Mouse (Mus musculus) adrenal gland, postnatal 36 days (tissue): Measurements from ENCODE around the gene Lss. TPM values are rescaled to one million over a fixed set of nuclear protein-coding genes. Genes with fewer than 3 reads are reported as not detected.

Experiments used
- DNase-seq, 2 experiments: peaks; one replicate each; pipeline ENCODE4 v3.0.0; 2021; ENCODE audit warnings: mixed read lengths in 1 of 2
- total RNA-seq, 2 experiments: library from RNA; stranded (reverse); gene quantifications; 2 replicates each; pipeline ENCODE4 v1.2.3; 2021

Lss gene
- total RNA-seq, 2 experiments from 2014 or later, result 52.1 to 85.1 TPM

DNA sequence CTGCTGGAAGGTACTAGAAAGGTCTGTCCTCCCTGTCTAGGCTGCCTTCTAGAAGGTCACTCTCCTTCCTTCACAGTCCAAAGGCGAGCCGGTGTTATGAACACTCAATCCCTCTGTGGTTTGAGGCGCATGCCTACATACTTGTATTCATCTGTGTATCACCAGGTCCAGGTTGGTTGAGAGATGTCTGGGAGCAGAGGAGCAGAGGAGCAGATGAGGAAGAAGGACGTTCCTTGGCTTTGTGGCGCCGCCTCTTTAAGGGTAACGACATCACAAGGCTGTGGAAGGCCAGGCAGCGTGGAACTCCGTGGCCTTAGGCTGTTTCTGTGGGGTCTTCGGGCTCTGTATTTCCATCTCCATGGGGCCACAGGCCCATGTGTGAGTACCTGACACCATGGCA, 30.6 kb downstream of the Lss start, which contains the start of gene Spatc1l:
TSS of gene Spatc1l (plus strand) at position 301 of the 400 bp plus-strand sequence.
- DNase-seq, result no peak

DNA sequence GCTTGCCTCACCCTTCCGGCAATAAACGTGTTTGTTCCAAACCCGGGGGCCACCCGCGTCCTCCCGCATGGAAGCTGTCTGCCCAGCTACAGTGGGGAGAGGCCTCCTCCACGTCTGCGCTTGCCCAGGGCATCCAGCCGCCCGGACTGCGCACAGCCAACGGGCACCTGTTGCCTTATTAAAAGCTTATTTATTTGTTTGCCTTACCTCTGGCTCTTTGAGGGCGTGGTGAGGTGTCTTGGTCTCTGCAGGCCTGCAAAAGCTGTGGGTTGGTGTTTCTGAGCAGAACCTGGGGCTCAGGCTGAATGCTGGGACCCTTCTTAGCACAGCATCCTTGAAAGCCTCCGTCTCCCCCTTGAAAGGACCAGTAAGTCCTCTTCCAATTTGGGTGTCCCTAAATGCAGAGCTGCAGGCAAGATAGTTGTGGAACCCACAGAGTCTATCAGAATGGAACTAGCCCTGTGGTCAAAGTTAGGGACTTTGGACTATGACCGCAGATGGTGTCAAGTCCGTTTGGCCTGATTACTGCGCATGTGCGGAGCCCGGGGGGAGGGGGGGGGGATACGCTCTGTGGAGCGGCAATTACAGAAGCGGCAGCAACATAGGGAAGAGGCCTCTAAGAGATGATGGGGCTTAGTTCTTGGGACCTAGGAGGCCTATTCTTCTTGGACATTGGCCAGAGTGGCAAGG, 38.8 kb downstream of the Lss start:
- DNase-seq, result no peak

DNA sequence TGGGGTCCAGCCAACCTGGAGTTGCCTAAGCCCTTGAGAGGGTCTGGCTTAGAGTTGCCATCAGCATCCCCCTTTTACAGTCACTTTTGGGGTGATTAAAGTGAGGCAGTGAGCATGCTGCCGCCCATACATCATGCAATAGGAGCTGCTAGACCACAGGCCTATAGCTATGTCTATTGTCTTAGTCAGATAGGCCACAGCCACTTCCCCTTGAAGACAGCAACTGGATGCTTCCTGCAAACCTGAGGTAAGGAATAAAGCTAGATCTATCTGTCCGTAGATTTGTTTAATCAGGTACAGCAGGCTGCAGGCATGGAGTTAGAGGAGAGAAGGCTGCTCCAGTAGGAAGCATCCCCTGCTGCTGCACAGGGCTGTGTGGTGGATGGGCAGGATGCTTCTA, 39.7 kb downstream of the Lss start:
- DNase-seq, result no peak

DNA sequence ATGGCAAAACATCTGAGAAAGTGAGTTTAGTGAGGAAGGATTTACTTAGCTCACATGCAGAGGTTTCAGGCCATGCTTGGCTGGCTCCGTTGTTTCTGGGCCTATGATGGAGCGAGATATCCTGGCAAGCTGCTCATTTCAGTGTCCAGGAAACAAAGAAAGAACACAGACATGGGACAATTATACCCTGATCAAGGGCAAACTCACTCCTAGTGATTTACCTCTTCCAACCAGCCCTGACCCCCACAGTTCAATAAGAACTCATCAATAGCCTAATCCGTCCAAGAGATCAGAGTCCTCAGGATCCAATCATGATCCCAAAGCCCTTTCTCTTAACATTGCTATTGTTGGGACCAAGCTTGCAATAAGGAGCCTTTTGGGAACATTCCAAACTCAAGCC, 40.8 kb downstream of the Lss start:
- no peak for DNase-seq

DNA sequence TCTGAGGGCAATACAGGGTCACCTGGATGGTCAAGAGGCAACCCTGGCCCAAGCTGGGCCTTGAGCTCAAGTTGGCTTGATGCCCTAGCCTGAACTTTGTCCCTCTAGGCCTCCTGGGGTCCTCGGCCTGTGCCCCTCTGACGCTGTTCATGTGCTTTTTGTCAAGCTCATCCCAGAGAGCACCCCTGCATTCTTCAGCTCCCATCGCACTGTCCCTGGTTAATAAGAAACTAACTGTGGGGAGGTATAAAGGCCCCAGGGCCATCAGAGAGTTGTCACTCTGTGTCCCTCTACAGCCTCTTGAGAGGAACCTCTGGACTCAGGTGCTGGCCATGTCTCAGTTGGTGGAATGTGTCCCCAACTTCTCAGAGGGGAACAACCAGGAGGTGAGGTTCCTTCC, 44.0 kb downstream of the Lss start, which contains the start of gene Ftcd:
TSS of gene Ftcd (plus strand) at position 275 of the 400 bp plus-strand sequence.
- peak in 1 of 2 experiments; percentile 3 for DNase-seq

DNA sequence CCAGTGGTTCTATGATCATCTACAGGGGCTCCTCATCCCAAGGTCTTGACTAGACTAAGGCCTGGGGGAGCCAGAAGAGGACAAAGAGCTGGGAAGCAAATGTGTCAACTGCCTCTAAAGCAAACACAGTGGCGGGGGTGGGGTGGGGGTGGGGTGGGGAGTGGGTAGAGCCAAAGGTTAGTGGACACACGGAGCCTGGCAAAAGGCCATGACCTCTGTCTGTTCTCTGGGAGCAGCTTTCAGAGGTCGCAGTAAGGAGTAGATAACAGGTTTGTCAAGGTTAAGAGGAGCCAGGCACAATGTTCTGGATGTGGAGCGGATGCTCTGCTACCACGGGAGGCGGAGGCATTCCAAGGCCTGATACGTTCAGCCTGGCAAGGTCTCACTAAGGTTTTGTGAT, 45.5 kb downstream of the Lss start:
- peak in 1 of 2 experiments; percentile 6 for DNase-seq

DNA sequence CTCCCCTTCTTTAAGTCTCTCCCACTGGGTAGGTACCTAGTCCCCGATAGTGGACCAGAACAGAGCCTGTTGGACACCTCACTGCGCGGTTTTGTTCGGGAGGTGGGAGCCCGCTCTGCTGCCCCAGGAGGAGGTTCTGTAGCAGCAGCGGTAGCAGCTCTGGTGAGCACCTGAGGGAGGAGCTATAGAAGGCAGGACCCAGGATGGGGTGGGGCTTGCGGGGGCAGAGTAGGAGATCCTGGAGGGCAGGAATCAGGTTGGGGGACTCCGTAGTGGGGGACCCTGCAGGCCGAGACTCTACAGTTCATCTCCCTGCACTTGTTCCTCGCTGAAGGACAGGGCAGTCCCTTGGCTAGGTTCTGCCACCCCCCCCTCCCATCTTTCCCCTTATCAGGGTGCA, 52.8 kb downstream of the Lss start:
- DNase-seq, result no peak

DNA sequence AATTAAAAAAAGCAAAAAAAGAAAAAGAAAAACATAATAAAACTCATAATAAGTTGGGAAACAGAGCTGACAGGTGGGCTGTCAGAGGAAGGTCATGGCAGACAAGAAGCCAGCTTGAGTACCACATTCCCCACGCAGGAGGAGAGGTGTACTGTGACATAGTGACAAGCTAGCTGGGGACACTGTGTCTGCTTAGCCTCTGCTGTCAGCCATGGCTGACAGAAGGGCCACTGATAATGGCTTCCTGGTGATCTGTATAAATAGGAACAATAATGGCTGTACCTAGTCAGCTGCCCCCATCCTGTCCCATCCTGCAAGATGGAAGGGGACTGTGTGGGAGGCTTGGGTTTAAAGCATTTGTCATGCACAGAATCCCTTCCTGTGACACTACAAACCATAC, 54.8 kb downstream of the Lss start:
- DNase-seq, result no peak

DNA sequence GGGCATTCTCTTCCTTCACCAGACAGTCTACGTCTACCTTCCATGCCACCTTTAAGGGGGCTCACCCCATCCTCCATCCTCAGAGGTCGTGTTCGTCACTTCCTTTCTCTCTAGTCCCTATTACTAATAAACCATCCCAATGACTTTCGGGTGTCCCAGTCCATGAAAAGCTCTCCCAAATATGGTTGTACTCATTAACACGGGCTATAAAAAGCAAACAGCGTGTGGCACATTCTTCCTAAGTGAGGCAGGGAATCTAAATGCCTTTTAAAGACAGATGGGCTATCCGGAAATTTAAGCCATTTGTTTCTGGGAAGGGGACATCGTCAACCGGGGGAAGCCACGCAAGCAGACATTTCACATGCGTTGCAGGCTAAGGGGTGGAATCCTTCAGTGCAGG, 58.8 kb downstream of the Lss start:
- no peak for DNase-seq

DNA sequence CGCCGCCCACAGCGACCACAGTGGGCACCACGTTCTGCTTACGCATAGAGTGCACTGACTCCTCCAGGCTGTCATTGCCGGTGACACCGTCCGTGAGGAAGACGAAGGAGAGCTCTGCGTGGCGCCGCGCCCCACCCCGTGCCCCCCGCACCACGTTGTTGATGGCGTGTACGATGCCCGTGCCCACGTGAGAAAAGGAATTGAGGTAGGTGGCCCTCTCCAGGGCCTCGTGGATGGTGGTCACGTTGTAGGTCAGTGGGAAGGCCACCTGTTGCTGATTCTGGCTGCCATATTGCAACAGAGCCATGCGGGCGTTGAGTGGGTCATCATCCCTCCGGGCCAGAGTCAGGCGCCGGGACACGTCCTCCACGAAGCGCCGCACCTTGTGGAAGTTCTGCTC, 65.0 kb downstream of the Lss start:
- DNase-seq, result no peak

DNA sequence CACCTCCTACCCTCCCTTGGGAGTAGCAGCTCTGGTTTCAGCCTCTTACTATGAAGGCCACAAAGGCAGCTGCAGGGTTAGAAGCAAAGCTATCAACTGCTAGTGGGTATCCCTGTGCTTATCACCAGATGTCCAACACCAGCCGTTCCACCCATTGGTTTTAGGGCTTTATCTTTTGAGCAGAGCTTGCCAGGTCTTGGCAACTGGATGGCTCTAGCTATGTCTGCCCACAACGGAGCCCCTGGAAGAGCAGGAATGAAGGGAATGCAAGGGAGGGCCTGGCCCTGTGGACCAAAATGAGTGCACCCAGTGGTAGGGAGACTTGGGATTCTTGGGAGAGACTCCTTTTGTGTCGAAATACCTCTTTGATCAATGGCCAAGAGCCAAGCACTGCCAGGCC, 71.3 kb downstream of the Lss start:
- DNase-seq, result no peak

Other genes starting within 250 kb of the Lss start
- gene Dip2a, start 186.3 kb upstream of the Lss start, total RNA-seq, result 10 to 100 TPM; 21.5 to 26.9 TPM
- gene AC141477.1, start 91.1 kb upstream of the Lss start, total RNA-seq, result not detected
- 10 to 100 TPM; 13.8 to 15.5 TPM for gene Pcnt, start 88.8 kb upstream of the Lss start, total RNA-seq
- gene 2610028H24Rik, start 82.5 kb upstream of the Lss start, total RNA-seq, result not detected
- gene Mcm3ap, start 62.7 kb upstream of the Lss start, total RNA-seq, result 10 to 100 TPM; 33.6 to 34.7 TPM
- gene Ybey, start 62.5 kb upstream of the Lss start, total RNA-seq, result 1 to 10 TPM; 2.0 to 3.5 TPM
- gene Spatc1l, start 30.7 kb downstream of the Lss start, total RNA-seq, result under 1 TPM in 1 of 2 experiments, not detected in 1; 0.30 TPM
- under 1 TPM in 1 of 2 experiments, not detected in 1; 0.53 TPM for gene Ftcd, start 44.1 kb downstream of the Lss start, total RNA-seq
- 10 to 100 TPM; 37.3 to 74.0 TPM for gene Col6a2, start 92.0 kb downstream of the Lss start, total RNA-seq
- 100 to 1,000 TPM; 295 to 316 TPM for gene Col6a1, start 194.6 kb downstream of the Lss start, total RNA-seq